Mouse (Mus musculus) cerebellum, adult 2 months (tissue): ENCODE data around the gene Klhl21.

Source experiments
- CTCF ChIP-seq: fragments of 200-500 bp; IDR thresholded peaks from 2 replicates; pipeline ENCODE4 v1.5.1; 2011; ENCODE audit warnings: low read depth, mild to moderate bottlenecking, control low read depth, low read length, moderate library complexity, borderline replicate concordance; ENCODE audit not compliant: insufficient read depth
- POLR2A ChIP-seq: fragments of 200-500 bp; IDR thresholded peaks from 2 replicates; pipeline ENCODE4 v1.6.1; 2011; ENCODE audit warnings: low read length, control low read depth, borderline replicate concordance; ENCODE audit not compliant: insufficient read depth

GRCm38 (mm10) chr4:151986650-151987049 lies 22.0 kb upstream of the Klhl21 start:
- no peak for TF ChIP-seq CTCF
- no peak for TF ChIP-seq POLR2A
